In the genomic region with DNA sequence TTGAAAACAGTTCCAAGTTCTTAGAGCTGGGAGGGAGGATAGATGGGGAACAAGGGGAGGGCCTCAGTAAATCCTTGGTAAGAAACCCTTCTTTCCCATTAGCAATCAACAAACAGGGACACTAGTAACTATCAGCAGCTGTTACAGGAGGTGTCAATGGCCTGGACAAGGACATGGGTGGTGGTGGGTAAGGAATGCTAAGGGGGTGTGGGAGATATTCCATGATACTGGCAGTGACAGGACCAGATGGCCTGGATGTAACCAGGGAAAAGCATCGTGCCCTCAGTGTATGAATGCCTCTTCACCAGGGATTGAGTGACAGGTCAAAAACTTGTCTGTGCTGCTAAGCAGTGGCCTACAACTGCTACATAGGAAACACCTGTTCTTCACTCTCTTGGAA, we compare ENCODE assay signal across 25 mouse cellular contexts. TPM values are rescaled to one million over a fixed set of nuclear protein-coding genes. Genes with fewer than 3 reads are reported as not detected.
DNase-seq lines count a peak whose midpoint lies in the region; ATAC-seq and TF ChIP-seq lines count a peak whose summit lies in the region.
"Had no signal": no experiment of that assay in that cellular context is flagged by ENCODE, and none has a peak within 500 bp of the region (broad histone marks: within the 10 kb centered on the region; RNA-seq: fewer than 3 reads in every experiment).

No protein-coding gene starts in this region.

- no peak overlapping the region for H3K4me3 ChIP-seq in limb, embryonic 14.5 days (replicated peaks; ENCODE audit: low read length)
- H3K4me3 ChIP-seq in limb, embryonic 10.5 days = no peak overlapping the region
- no peak overlapping the region for H3K4me3 ChIP-seq in myocyte
- H3K4me3 ChIP-seq: embryonic facial prominence, embryonic 13.5 days; forebrain, embryonic 13.5 days; forebrain, embryonic 15.5 days had no signal

- TF ChIP-seq POLR2A in limb, embryonic 14.5 days (IDR thresholded peaks at IDR 0.05; ENCODE audit: borderline replicate concordance, extremely low read depth, insufficient read depth, insufficient read length) = no peak
- TF ChIP-seq POLR2A in myocyte (IDR thresholded peaks at IDR 0.05; ENCODE audit: insufficient read length, low read depth) = no peak

- no peak overlapping the region for H3ac ChIP-seq in myocyte (ENCODE audit: control insufficient read depth, insufficient read length)

- no peak overlapping the region for H3K9ac ChIP-seq in limb, embryonic 14.5 days (ENCODE audit: low read depth, low read length, severe bottlenecking)
- H3K9ac ChIP-seq: embryonic facial prominence, embryonic 13.5 days; forebrain, embryonic 13.5 days; forebrain, embryonic 15.5 days; forebrain, postnatal 0 days had no signal

- peaks cover 7% of the 10 kb centered on the region; the same call in 1 of the 2 replicates for H3K4me1 ChIP-seq in limb, embryonic 14.5 days (ENCODE audit: control insufficient read depth, insufficient read depth, low read length)
- no peaks in the 10 kb centered on the region for H3K4me1 ChIP-seq in limb, embryonic 10.5 days
- H3K4me1 ChIP-seq: embryonic facial prominence, embryonic 13.5 days had no signal

- no peak overlapping the region for H3K27ac ChIP-seq in limb, embryonic 14.5 days (replicated peaks; ENCODE audit: low read depth, low read length)
- H3K27ac ChIP-seq in limb, embryonic 10.5 days = no peak overlapping the region
- H3K27ac ChIP-seq: embryonic facial prominence, embryonic 13.5 days; forebrain, embryonic 13.5 days; forebrain, embryonic 15.5 days had no signal

- peaks cover 6% of the 10 kb centered on the region for H3K79me2 ChIP-seq in myocyte (ENCODE audit: control insufficient read depth, insufficient read depth)

- H3K36me3 ChIP-seq in limb, embryonic 14.5 days (ENCODE audit: control insufficient read depth, insufficient read depth, low read length) = peaks cover 94% of the 10 kb centered on the region
- H3K36me3 ChIP-seq in limb, embryonic 10.5 days = peaks cover 98% of the 10 kb centered on the region
- peaks cover 69% of the 10 kb centered on the region for H3K36me3 ChIP-seq in myocyte (ENCODE audit: control insufficient read depth, insufficient read depth)

- no peak overlapping the region for H3K4me2 ChIP-seq in limb, embryonic 14.5 days (replicated peaks; ENCODE audit: low read depth, low read length, severe bottlenecking)
- no peak overlapping the region for H3K4me2 ChIP-seq in myocyte (ENCODE audit: low read depth)
- H3K4me2 ChIP-seq: embryonic facial prominence, embryonic 13.5 days; forebrain, embryonic 13.5 days; forebrain, embryonic 15.5 days had no signal

- peak; percentile 78 for DNase-seq in heart, adult 11 months
- no peak for DNase-seq in heart, adult 18-20 months
- no peak for DNase-seq in limb, embryonic 14.5 days (ENCODE audit: low spot score)
- DNase-seq in limb, embryonic 10.5 days (ENCODE audit: low spot score) = no peak
- DNase-seq in Muller cell, postnatal 12 days (ENCODE audit: inconsistent ontology term) = no peak
- DNase-seq: adrenal gland, adult 2 months; adrenal gland, postnatal 10 days; adrenal gland, postnatal 25 days; cerebellum, adult 11 months; cerebellum, adult 2 months; cerebellum, adult 9-10 months; cerebellum, postnatal 10 days; cerebellum, postnatal 25 days; forebrain, postnatal 0 days had no signal

- H3K9me3 ChIP-seq in limb, embryonic 14.5 days (ENCODE audit: control insufficient read depth, low read length) = no peaks in the 10 kb centered on the region
- H3K9me3 ChIP-seq in limb, embryonic 10.5 days (replicated peaks) = no peaks in the 10 kb centered on the region
- H3K9me3 ChIP-seq: embryonic facial prominence, embryonic 13.5 days; forebrain, embryonic 13.5 days; forebrain, embryonic 15.5 days; G1E had no signal

- H3K27me3 ChIP-seq in limb, embryonic 14.5 days (ENCODE audit: control insufficient read depth, insufficient read depth, low read length) = no peaks in the 10 kb centered on the region
- H3K27me3 ChIP-seq in limb, embryonic 10.5 days (ENCODE audit: low read depth, poor library complexity, severe bottlenecking) = no peaks in the 10 kb centered on the region
- no peaks in the 10 kb centered on the region for H3K27me3 ChIP-seq in myocyte (ENCODE audit: control insufficient read depth, insufficient read depth, insufficient read length)
- H3K27me3 ChIP-seq: embryonic facial prominence, embryonic 13.5 days; forebrain, embryonic 13.5 days; forebrain, embryonic 15.5 days had no signal

- WGBS in limb, embryonic 14.5 days = 97% methylated on average over 1 of the region's 1 CpGs
- WGBS in limb, embryonic 10.5 days = 97% methylated on average over 1 of the region's 1 CpGs

- 0 out of 2 replicates have a peak, but pooled peaks have one; percentile 36 for ATAC-seq in limb, embryonic 14.5 days (ENCODE audit: low FRiP score, low read depth)
- ATAC-seq: forebrain, embryonic 13.5 days; forebrain, embryonic 15.5 days; forebrain, postnatal 0 days had no signal

TF ChIP-seq in myocyte, 11 proteins besides CTCF, POLR2A, EP300 and RAD21:
- TF ChIP-seq MAX (IDR thresholded peaks at IDR 0.05; ENCODE audit: low read depth) = no peak
- TF ChIP-seq POLR2AphosphoS2 (IDR thresholded peaks at IDR 0.05; ENCODE audit: insufficient read length, low read depth) = peak; percentile 60
- TF ChIP-seq MYOG (IDR thresholded peaks at IDR 0.05; ENCODE audit: control insufficient read depth in 1 of 3, insufficient read depth in 1 of 3, insufficient read length in 2 of 3, low read depth in 2 of 3) = peak in 1 of 3 experiments; percentile 14
- TF ChIP-seq E2F4 (IDR thresholded peaks at IDR 0.05; ENCODE audit: insufficient read depth) = no peak
- TF ChIP-seq USF1 (IDR thresholded peaks at IDR 0.05; ENCODE audit: low read depth) = no peak
- peak in 1 of 3 experiments; percentile 65 for TF ChIP-seq MYOD1 (IDR thresholded peaks at IDR 0.05; ENCODE audit: control insufficient read depth in 1 of 3, insufficient read length in 2 of 3, low read depth in 2 of 3)

RNA-seq across cellular contexts. Expression of gene Kdm1a, which starts 49.4 kb away (rescaled TPM):
- 10 to 100 TPM; 28.2 to 30.6 TPM for total RNA-seq in heart, adult 18-20 months (2021)
- polyA plus RNA-seq in limb, embryonic 14.5 days (2012; rRNA removed) = 89.9 and 97.9 TPM in 2 replicates
- polyA plus RNA-seq in limb, embryonic 14.5 days (2014; fragmentation: Nextera tagmentation; extraction: Ambion mirVana) = 51.9 and 62.8 TPM in 2 replicates
- 58.7 and 62.0 TPM in 2 replicates for polyA plus RNA-seq in limb, embryonic 10.5 days (2016; fragmentation: Nextera tagmentation; extraction: Ambion mirVana)
- polyA plus RNA-seq in myocyte (2012; fragmentation: generic; extraction: Trizol) = 52.8 TPM

RNA-seq across cellular contexts. Expression of gene Tex46, which starts 57.1 kb away (rescaled TPM):
- not detected for total RNA-seq in heart, adult 18-20 months (2021)
- not detected in 2 replicates for polyA plus RNA-seq in limb, embryonic 14.5 days (2012; rRNA removed)
- polyA plus RNA-seq in limb, embryonic 14.5 days (2014; fragmentation: Nextera tagmentation; extraction: Ambion mirVana) = not detected in 2 replicates
- not detected in 2 replicates for polyA plus RNA-seq in limb, embryonic 10.5 days (2016; fragmentation: Nextera tagmentation; extraction: Ambion mirVana)
- not detected for polyA plus RNA-seq in myocyte (2012; fragmentation: generic; extraction: Trizol)
- total RNA-seq: adrenal gland, adult 2 months; adrenal gland, postnatal 10 days; adrenal gland, postnatal 25 days; adrenal gland, postnatal 4 days; forebrain, postnatal 0 days; G1E had no signal
- polyA plus RNA-seq: adrenal gland, adult 2 months; brain, embryonic 14.5 days; C2C12; cerebellum, adult 2 months; cortical plate, adult 2 months; embryonic facial prominence, embryonic 11.5 days; embryonic facial prominence, embryonic 13.5 days; forebrain, embryonic 11.5 days; forebrain, embryonic 13.5 days; forebrain, embryonic 15.5 days; forebrain, postnatal 0 days; G1E had no signal
